In genomic region chr10:95013946-95014345, GRCm38 (mm10) we compare ENCODE assay signal across 8 mouse cellular contexts.
A peak's percentile ranks its signal among the peaks of the same experiment; 100 is the strongest.
DNase-seq lines count a peak whose midpoint lies in the region; ATAC-seq lines count a peak whose summit lies in the region.

No protein-coding gene starts in this region.

- 0 out of 2 replicates have a peak, but pooled peaks cover 5% of the 10 kb centered on the region for H3K4me1 ChIP-seq in heart, embryonic 16.5 days (ENCODE audit: control insufficient read depth, insufficient read depth, low read length)
- H3K4me1 ChIP-seq in intestine, embryonic 16.5 days (ENCODE audit: control insufficient read depth, insufficient read depth, low read length): no peaks in the 10 kb centered on the region

- no peak overlapping the region for H3K4me3 ChIP-seq in heart, embryonic 16.5 days (ENCODE audit: low read length)
- no peak overlapping the region for H3K4me3 ChIP-seq in intestine, embryonic 16.5 days (ENCODE audit: low read length)

- peak overlapping the region; percentile 68 for H3K27ac ChIP-seq in heart, embryonic 16.5 days (ENCODE audit: low read length)
- no peak overlapping the region for H3K27ac ChIP-seq in intestine, embryonic 16.5 days (ENCODE audit: low read length)

- intact Hi-C loops in left cerebral cortex, postnatal 4 days (cut with DNase I): no loop called here

- peak; percentile 46 for DNase-seq in left cerebral cortex, postnatal 4 days
- DNase-seq in left cerebral cortex, adult 11 months (ENCODE audit: low spot score): no peak
- peak; percentile 71 to 86 for DNase-seq in cerebellum, postnatal 14 days
- DNase-seq in testis, postnatal 10 days (ENCODE audit: low spot score): peak; percentile 64
- no peak for DNase-seq in spleen, postnatal 10 days (ENCODE audit: low spot score in 2 of 2)

- H3K9me3 ChIP-seq in heart, embryonic 16.5 days (replicated peaks; ENCODE audit: control insufficient read depth, low read length): peaks cover 3% of the 10 kb centered on the region; the same call in 1 of the 2 replicates
- no peaks in the 10 kb centered on the region for H3K9me3 ChIP-seq in intestine, embryonic 16.5 days (ENCODE audit: control insufficient read depth, low read length)

- 57% methylated on average over 4 of the region's 4 CpGs for WGBS in heart, embryonic 16.5 days
- WGBS in intestine, embryonic 16.5 days: 78% methylated on average over 4 of the region's 4 CpGs

- no peaks in the 10 kb centered on the region for H3K36me3 ChIP-seq in heart, embryonic 16.5 days (ENCODE audit: control insufficient read depth, insufficient read depth)
- H3K36me3 ChIP-seq in intestine, embryonic 16.5 days (ENCODE audit: control insufficient read depth, insufficient read depth, low read length): no peaks in the 10 kb centered on the region

- H3K4me2 ChIP-seq in heart, embryonic 16.5 days (ENCODE audit: low read depth, low read length): no peak overlapping the region
- H3K4me2 ChIP-seq in intestine, embryonic 16.5 days (ENCODE audit: low read depth, low read length): no peak overlapping the region

- H3K27me3 ChIP-seq in heart, embryonic 16.5 days (ENCODE audit: control insufficient read depth, insufficient read depth, low read length): no peaks in the 10 kb centered on the region
- no peaks in the 10 kb centered on the region for H3K27me3 ChIP-seq in intestine, embryonic 16.5 days (replicated peaks; ENCODE audit: control insufficient read depth, insufficient read depth, low read length)

- H3K9ac ChIP-seq in heart, embryonic 16.5 days (ENCODE audit: low read length): no peak overlapping the region
- no peak overlapping the region for H3K9ac ChIP-seq in intestine, embryonic 16.5 days (ENCODE audit: low read depth, low read length)

- peak; percentile 80 for ATAC-seq in heart, embryonic 16.5 days (replicated peaks; ENCODE audit: extremely low read depth, insufficient read depth, low FRiP score)
- ATAC-seq in intestine, embryonic 16.5 days: no peak
- ATAC-seq in erythroid progenitor cell, adult 5-6 weeks (replicated peaks; ENCODE audit: low FRiP score, poor library complexity, severe bottlenecking): no peak

Comparison
In these comparisons a context has a peak if more than half of its experiments do, and no peak if none do; other contexts are left out.
1. DNase-seq: peak in left cerebral cortex, postnatal 4 days (single experiment), cerebellum, postnatal 14 days (2 of 2) and testis, postnatal 10 days (single experiment); none in left cerebral cortex, adult 11 months (single experiment) and spleen, postnatal 10 days (0 of 2).